22 mouse cellular contexts compared by ENCODE assay signal in the genomic region with DNA sequence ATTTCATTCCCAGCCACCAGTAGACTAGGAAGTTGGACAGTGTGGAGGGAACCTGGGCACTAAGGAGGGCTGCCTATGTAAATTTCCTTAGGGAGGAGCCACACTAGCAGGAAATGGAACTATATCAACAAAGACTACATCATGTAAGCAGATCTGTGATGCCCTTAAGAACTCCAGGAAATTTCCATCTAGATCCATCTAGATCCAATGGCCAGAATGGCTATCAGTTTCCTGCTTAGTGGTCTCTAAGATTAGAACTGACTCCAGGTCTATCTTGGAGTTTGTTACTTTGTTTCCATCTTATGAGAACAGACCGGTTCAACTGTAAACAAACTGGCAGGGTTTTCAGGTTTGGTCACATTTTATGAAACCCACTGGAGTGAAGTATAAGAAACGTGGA. TPM values are rescaled to one million over a fixed set of nuclear protein-coding genes. Genes with fewer than 3 reads are reported as not detected.
DNase-seq lines count a peak whose midpoint lies in the region; ATAC-seq and TF ChIP-seq lines count a peak whose summit lies in the region.
"Had no signal": no experiment of that assay in that cellular context is flagged by ENCODE, and none has a peak within 500 bp of the region (broad histone marks: within the 10 kb centered on the region; RNA-seq: fewer than 3 reads in every experiment).

No protein-coding gene starts in this region.

- H3K9ac ChIP-seq in intestine, embryonic 16.5 days (ENCODE audit: low read depth, low read length) = no peak overlapping the region
- no peak overlapping the region for H3K9ac ChIP-seq in intestine, embryonic 15.5 days
- H3K9ac ChIP-seq in intestine, postnatal 0 days (ENCODE audit: low read depth, low read length) = no peak overlapping the region
- H3K9ac ChIP-seq: embryonic facial prominence, embryonic 15.5 days; hindbrain, embryonic 12.5 days had no signal

- no peak for ATAC-seq in intestine, embryonic 16.5 days
- ATAC-seq in intestine, embryonic 15.5 days = no peak
- ATAC-seq in intestine, postnatal 0 days = no peak
- ATAC-seq: forebrain, embryonic 14.5 days; hindbrain, postnatal 0 days had no signal

- TF ChIP-seq POLR2A in lung, adult 2 months (IDR thresholded peaks at IDR 0.05; ENCODE audit: borderline replicate concordance, extremely low read depth, low read depth, low read length) = no peak
- TF ChIP-seq POLR2A in small intestine, adult 2 months (IDR thresholded peaks at IDR 0.05; ENCODE audit: low read depth, low read length) = no peak

- H3K27ac ChIP-seq in intestine, embryonic 16.5 days (ENCODE audit: low read length) = peak overlapping the region; percentile 20
- H3K27ac ChIP-seq in intestine, embryonic 15.5 days = no peak overlapping the region; the same call in 1 of the 2 replicates
- no peak overlapping the region for H3K27ac ChIP-seq in intestine, postnatal 0 days (ENCODE audit: low read depth, low read length)
- H3K27ac ChIP-seq in small intestine, adult 2 months (ENCODE audit: insufficient read depth, low read depth, low read length) = peak overlapping the region; percentile 85
- H3K27ac ChIP-seq: embryonic facial prominence, embryonic 15.5 days; forebrain, embryonic 10.5 days; hindbrain, embryonic 12.5 days; hindbrain, postnatal 0 days had no signal

- H3K4me1 ChIP-seq in intestine, embryonic 16.5 days (ENCODE audit: control insufficient read depth, insufficient read depth, low read length) = peaks cover 18% of the 10 kb centered on the region
- H3K4me1 ChIP-seq in intestine, embryonic 15.5 days (replicated peaks) = peaks cover 10% of the 10 kb centered on the region; the same call in 1 of the 2 replicates
- H3K4me1 ChIP-seq in lung, adult 2 months (ENCODE audit: control insufficient read depth, insufficient read depth, low read length) = peaks cover 10% of the 10 kb centered on the region
- H3K4me1 ChIP-seq in intestine, postnatal 0 days (replicated peaks; ENCODE audit: control insufficient read depth, insufficient read depth, low read length) = no peaks in the 10 kb centered on the region
- peaks cover 20% of the 10 kb centered on the region for H3K4me1 ChIP-seq in small intestine, adult 2 months (ENCODE audit: control insufficient read depth, insufficient read depth, insufficient read length, low read length)

- H3K36me3 ChIP-seq in intestine, embryonic 16.5 days (ENCODE audit: control insufficient read depth, insufficient read depth, low read length) = no peaks in the 10 kb centered on the region
- H3K36me3 ChIP-seq in intestine, embryonic 15.5 days = no peaks in the 10 kb centered on the region
- no peaks in the 10 kb centered on the region for H3K36me3 ChIP-seq in intestine, postnatal 0 days (ENCODE audit: control insufficient read depth, insufficient read depth)
- no peaks in the 10 kb centered on the region for H3K36me3 ChIP-seq in small intestine, adult 2 months (ENCODE audit: control insufficient read depth, insufficient read depth, low read length)
- H3K36me3 ChIP-seq: embryonic facial prominence, embryonic 15.5 days; forebrain, embryonic 10.5 days; hindbrain, embryonic 12.5 days had no signal

- no peak for TF ChIP-seq CTCF in lung, adult 2 months (IDR thresholded peaks at IDR 0.05; ENCODE audit: insufficient read depth, low read length)
- no peak for TF ChIP-seq CTCF in intestine, postnatal 0 days (IDR thresholded peaks at IDR 0.05; ENCODE audit: low read depth)
- no peak for TF ChIP-seq CTCF in small intestine, adult 2 months (IDR thresholded peaks at IDR 0.05; ENCODE audit: extremely low read depth, insufficient read length, insufficient replicate concordance, low read depth, low read length)

- no peaks in the 10 kb centered on the region for H3K27me3 ChIP-seq in intestine, embryonic 16.5 days (replicated peaks; ENCODE audit: control insufficient read depth, insufficient read depth, low read length)
- no peaks in the 10 kb centered on the region for H3K27me3 ChIP-seq in intestine, embryonic 15.5 days (replicated peaks)
- H3K27me3 ChIP-seq in intestine, postnatal 0 days (replicated peaks; ENCODE audit: control insufficient read depth, insufficient read depth, low read length) = no peaks in the 10 kb centered on the region
- no peaks in the 10 kb centered on the region for H3K27me3 ChIP-seq in small intestine, adult 2 months (ENCODE audit: control insufficient read depth, insufficient read depth, low read length)
- H3K27me3 ChIP-seq: embryonic facial prominence, embryonic 15.5 days; heart, embryonic 13.5 days; hindbrain, embryonic 12.5 days had no signal

- peak; percentile 63 for DNase-seq in lung, postnatal 25 days (ENCODE audit: low spot score)
- DNase-seq in lung, adult 2 months = no peak
- no peak for DNase-seq in natural killer cell, adult 2 months (ENCODE audit: low spot score in 2 of 2)
- DNase-seq: adrenal gland, adult 8-10 months; adrenal gland, postnatal 36 days; cerebellum, adult 2 months; cerebellum, postnatal 14 days; embryo, embryonic 11 days; gastrocnemius, postnatal 36 days; heart, adult 11 months; heart, postnatal 36 days had no signal

- H3K4me2 ChIP-seq in intestine, embryonic 16.5 days (ENCODE audit: low read depth, low read length) = peak overlapping the region; percentile 22; the same call in 1 of the 2 replicates
- H3K4me2 ChIP-seq in intestine, embryonic 15.5 days (replicated peaks) = no peak overlapping the region
- 0 out of 2 replicates have a peak overlapping the region, but pooled peaks have one; percentile 3 for H3K4me2 ChIP-seq in intestine, postnatal 0 days (replicated peaks; ENCODE audit: low read depth)
- H3K4me2 ChIP-seq: embryonic facial prominence, embryonic 15.5 days; hindbrain, embryonic 12.5 days had no signal

- H3K9me3 ChIP-seq in intestine, embryonic 16.5 days (ENCODE audit: control insufficient read depth, low read length) = no peaks in the 10 kb centered on the region
- H3K9me3 ChIP-seq in intestine, embryonic 15.5 days = no peaks in the 10 kb centered on the region
- H3K9me3 ChIP-seq in intestine, postnatal 0 days (ENCODE audit: control insufficient read depth) = no peaks in the 10 kb centered on the region
- H3K9me3 ChIP-seq: embryonic facial prominence, embryonic 15.5 days; forebrain, embryonic 10.5 days; heart, embryonic 13.5 days; hindbrain, embryonic 12.5 days had no signal

- WGBS in intestine, embryonic 16.5 days = 34% methylated on average over 2 of the region's 2 CpGs
- WGBS in intestine, embryonic 15.5 days = 42% methylated on average over 2 of the region's 2 CpGs
- 35% methylated on average over 2 of the region's 2 CpGs for WGBS in lung, adult 2 months
- WGBS in intestine, postnatal 0 days = 18% methylated on average over 2 of the region's 2 CpGs
- WGBS in small intestine, adult 2 months = 23% methylated on average over 2 of the region's 2 CpGs

- no peak overlapping the region for H3K4me3 ChIP-seq in intestine, embryonic 16.5 days (ENCODE audit: low read length)
- no peak overlapping the region for H3K4me3 ChIP-seq in intestine, embryonic 15.5 days (replicated peaks)
- H3K4me3 ChIP-seq in lung, adult 2 months (replicated peaks; ENCODE audit: extremely low read depth, low read depth, low read length) = no peak overlapping the region
- H3K4me3 ChIP-seq in intestine, postnatal 0 days (ENCODE audit: low read depth, low read length) = no peak overlapping the region
- H3K4me3 ChIP-seq in small intestine, adult 2 months (ENCODE audit: low read depth, low read length) = no peak overlapping the region
- H3K4me3 ChIP-seq: embryonic facial prominence, embryonic 15.5 days; erythroblast, embryonic 14.5 days; forebrain, embryonic 10.5 days; heart, embryonic 13.5 days; hindbrain, embryonic 12.5 days had no signal

RNA-seq across cellular contexts. Expression of a gene that starts 5.1 kb away (rescaled TPM):
- polyA plus RNA-seq in intestine, embryonic 16.5 days (2015; fragmentation: Nextera tagmentation; extraction: Ambion mirVana) = 2.8 and 4.4 TPM in 2 replicates
- polyA plus RNA-seq in intestine, embryonic 15.5 days (2015; fragmentation: Nextera tagmentation; extraction: Ambion mirVana) = 3.5 and 3.8 TPM in 2 replicates
- polyA plus RNA-seq in lung, adult 2 months (2012; rRNA removed) = 592 and 698 TPM in 2 replicates
- polyA plus RNA-seq in intestine, postnatal 0 days (2015; fragmentation: Nextera tagmentation; extraction: Ambion mirVana) = 10.5 and 12.0 TPM in 2 replicates
- 72.0 and 80.7 TPM in 2 replicates for polyA plus RNA-seq in small intestine, adult 2 months (2012; rRNA removed)

Comparison
In these comparisons a context has a peak if more than half of its experiments do, and no peak if none do; other contexts are left out.
1. H3K27ac ChIP-seq: peak in intestine, embryonic 16.5 days (single experiment) and small intestine, adult 2 months (single experiment); none in intestine, embryonic 15.5 days (single experiment) and intestine, postnatal 0 days (single experiment).